Mouse (Mus musculus): ENCODE data around the gene Acsm5.

Acsm5 gene

DNA sequence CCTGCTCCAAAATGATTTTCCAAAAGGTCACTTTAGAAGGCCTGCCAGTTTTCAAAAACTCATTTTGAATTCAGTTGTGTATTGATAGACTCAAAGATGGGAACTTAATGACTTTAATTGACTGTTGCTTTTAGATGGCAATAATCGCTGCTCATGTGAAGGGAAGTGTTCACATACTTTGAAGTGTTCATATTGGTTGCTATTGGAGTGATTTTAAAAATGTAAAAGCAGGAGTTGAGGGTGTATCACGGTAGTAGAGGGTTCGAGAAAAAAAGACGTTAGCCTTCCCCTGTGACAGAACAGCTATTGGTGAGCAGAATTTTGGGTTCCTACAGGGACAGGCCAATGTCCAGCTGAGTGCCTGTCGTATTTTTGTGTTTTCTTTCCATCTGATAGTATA lies at the start of gene Acsm5:
TSS of gene Acsm5 (plus strand) at position 301 of the 400 bp plus-strand sequence.
- in situ Hi-C loops (cut with MboI, MseI) = loop anchor here (5.0 to 10.0 kb wide), 2 partner anchors 492 to 754 kb away; no protein-coding TSS in a partner anchor

GRCm38 (mm10) chr7:119476500-119477389 lies 42.5 kb upstream of the Acsm5 start:
- in situ Hi-C loops (cut with MboI, MseI) = loop anchor here (25.0 kb wide), 1 partner anchor 1514 kb away; no protein-coding TSS in a partner anchor

DNA sequence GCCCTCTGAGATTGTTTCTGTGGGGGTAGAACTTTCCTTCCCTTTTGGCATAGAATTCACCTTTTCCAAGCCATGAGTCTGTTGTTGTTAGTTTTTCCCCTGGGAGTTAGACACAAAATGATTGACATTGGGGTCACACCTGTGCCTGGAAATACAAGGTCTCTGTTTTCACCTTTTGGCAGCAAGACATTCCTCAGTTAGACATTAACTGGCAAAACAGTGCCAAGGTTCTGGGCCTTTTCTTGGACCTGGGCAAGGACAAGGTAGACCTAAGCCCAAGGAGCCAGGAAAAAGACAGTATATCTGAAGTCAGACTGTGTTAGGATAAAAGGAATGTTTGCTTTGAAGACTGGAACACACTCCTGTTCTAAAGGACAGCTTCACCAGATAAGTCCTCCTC lies 40.0 kb upstream of the Acsm5 start, which contains the start of gene Umod:
TSS of gene Umod (minus strand) at position 27 of the 400 bp plus-strand sequence.
- in situ Hi-C loops (cut with MboI, MseI) = loop anchor here (25.0 kb wide), 1 partner anchor 1517 kb away; no protein-coding TSS in a partner anchor

DNA sequence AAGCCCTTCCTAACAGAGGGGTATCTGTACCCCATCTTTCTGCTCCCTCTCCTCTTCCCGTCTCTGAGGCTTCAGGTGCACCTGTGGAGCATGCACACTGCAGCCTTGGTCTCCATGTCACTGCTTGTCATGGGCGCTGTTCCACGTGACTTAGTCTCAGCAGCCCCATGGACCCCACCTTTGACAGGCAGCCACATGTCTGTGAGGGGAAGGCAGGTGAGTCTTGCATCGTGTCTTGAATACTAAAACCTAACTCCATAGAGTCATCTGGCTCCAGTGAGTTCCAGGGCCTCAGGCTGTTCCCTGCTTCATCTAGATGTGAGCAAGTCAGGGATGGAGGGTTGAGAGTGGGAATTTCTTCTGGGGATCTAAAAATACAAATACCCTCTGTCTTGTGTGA lies 35.1 kb upstream of the Acsm5 start:
- in situ Hi-C loops (cut with MboI, MseI) = loop anchor here (25.0 kb wide), 1 partner anchor 1522 kb away; no protein-coding TSS in a partner anchor

DNA sequence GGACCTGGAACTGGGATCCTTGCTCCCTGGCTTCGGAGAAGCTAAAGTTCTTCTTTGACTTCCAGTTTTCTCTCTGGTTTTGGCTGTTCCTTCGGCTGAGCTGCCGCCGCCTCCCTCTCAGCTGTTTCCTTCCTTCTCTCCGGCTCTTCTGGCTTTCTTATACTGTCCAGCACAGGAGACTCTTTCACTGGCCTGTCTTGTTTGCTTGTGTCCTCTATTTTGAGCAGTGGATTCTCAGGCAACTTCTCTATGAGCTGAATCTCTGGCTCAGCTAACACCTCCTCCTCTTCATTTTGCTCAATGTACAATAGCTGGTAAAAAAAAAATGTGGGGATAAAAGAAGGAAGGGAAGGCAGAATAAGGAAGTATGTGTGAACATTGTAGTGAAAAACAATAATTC lies 32.6 kb upstream of the Acsm5 start:
- in situ Hi-C loops (cut with MboI, MseI) = loop anchor here (25.0 kb wide), 1 partner anchor 1524 kb away; no protein-coding TSS in a partner anchor

GRCm38 (mm10) chr7:119490041-119490780 lies 29.1 kb upstream of the Acsm5 start:
- in situ Hi-C loops (cut with MboI, MseI) = loop anchor here (25.0 kb wide), 1 partner anchor 1528 kb away; no protein-coding TSS in a partner anchor

- in situ Hi-C loops (cut with MboI, MseI) = loop anchor here (10.0 kb wide), 1 partner anchor 746 kb away; no protein-coding TSS in a partner anchor
Measured at GRCm38 (mm10) chr7:119511143-119511542, 8.1 kb upstream of the Acsm5 start.

- in situ Hi-C loops (cut with MboI, MseI) = loop anchor here (10.0 kb wide), 1 partner anchor 748 kb away; no protein-coding TSS in a partner anchor
Measured at GRCm38 (mm10) chr7:119513056-119513455, 6.2 kb upstream of the Acsm5 start.

GRCm38 (mm10) chr7:119515492-119516271 lies 3.6 kb upstream of the Acsm5 start:
- in situ Hi-C loops (cut with MboI, MseI) = loop anchor here (5.0 to 10.0 kb wide), 2 partner anchors 488 to 751 kb away; no protein-coding TSS in a partner anchor

GRCm38 (mm10) chr7:119516272-119516558 lies 3.0 kb upstream of the Acsm5 start:
- in situ Hi-C loops (cut with MboI, MseI) = loop anchor here (5.0 to 10.0 kb wide), 2 partner anchors 489 to 751 kb away; no protein-coding TSS in a partner anchor

GRCm38 (mm10) chr7:119519654-119520053 lies 391 bp downstream of the Acsm5 start:
- in situ Hi-C loops (cut with MboI, MseI) = loop anchor here (5.0 to 10.0 kb wide), 2 partner anchors 492 to 755 kb away; no protein-coding TSS in a partner anchor

GRCm38 (mm10) chr7:119521816-119522215 lies 2.6 kb downstream of the Acsm5 start:
- in situ Hi-C loops (cut with MboI, MseI) = no loop called here

GRCm38 (mm10) chr7:119522385-119522784 lies 3.1 kb downstream of the Acsm5 start:
- in situ Hi-C loops (cut with MboI, MseI) = no loop called here

GRCm38 (mm10) chr7:119523389-119523788 lies 4.1 kb downstream of the Acsm5 start, which contains the start of gene Pdilt:
Pdilt (minus strand) TSS chr7:119523489.
- in situ Hi-C loops (cut with MboI, MseI) = no loop called here

DNA sequence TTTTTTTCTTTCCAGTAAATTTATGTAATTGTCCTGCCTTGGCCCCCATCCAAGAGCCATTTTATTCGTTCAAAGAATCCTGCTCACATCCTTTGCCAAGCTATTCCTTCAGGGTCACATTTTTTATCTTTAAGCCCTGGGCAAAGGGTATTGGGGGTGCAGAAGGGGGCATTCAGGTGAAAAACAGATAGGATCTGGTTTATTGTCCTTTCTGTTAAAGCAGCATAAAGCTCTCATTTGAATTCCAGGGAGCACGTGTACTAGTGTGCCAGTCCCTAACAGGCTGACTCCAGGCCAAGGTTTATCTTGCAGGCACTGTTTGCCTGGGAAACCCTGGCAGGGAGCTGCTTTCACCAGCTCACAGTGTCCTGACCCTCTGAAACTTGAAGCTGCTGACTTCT lies 6.6 kb downstream of the Acsm5 start:
- in situ Hi-C loops (cut with MboI, MseI) = no loop called here

DNA sequence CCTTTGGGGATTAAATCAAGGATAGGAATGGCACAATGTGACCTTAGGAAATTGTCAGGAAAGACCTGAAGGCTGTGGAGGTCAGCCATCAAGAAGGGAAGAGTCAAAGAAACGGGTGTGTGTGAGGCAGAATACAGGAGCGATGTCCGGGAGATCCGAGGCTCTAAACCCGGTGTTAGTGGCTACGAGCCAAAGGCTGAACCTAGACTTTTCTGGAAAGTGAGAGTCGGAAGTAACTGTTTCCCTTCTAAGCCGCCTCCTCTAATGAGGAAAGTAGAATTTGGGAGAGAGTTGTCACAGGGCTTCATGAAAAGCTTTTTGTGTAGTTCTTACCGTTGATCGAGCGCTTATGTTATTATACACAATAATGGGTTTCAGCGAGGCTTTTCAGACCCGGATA lies 7.2 kb downstream of the Acsm5 start:
- in situ Hi-C loops (cut with MboI, MseI) = no loop called here

- in situ Hi-C loops (cut with MboI, MseI) = no loop called here
Measured at GRCm38 (mm10) chr7:119527135-119527534, 7.9 kb downstream of the Acsm5 start.

- in situ Hi-C loops (cut with MboI, MseI) = no loop called here
Measured at GRCm38 (mm10) chr7:119527548-119527947, 8.3 kb downstream of the Acsm5 start.

GRCm38 (mm10) chr7:119528617-119529016 lies 9.4 kb downstream of the Acsm5 start:
- in situ Hi-C loops (cut with MboI, MseI) = no loop called here

- in situ Hi-C loops (cut with MboI, MseI) = loop anchor here (10.0 kb wide), 1 partner anchor 1232 kb away; no protein-coding TSS in a partner anchor
Measured at GRCm38 (mm10) chr7:119532924-119533323, 13.7 kb downstream of the Acsm5 start.

DNA sequence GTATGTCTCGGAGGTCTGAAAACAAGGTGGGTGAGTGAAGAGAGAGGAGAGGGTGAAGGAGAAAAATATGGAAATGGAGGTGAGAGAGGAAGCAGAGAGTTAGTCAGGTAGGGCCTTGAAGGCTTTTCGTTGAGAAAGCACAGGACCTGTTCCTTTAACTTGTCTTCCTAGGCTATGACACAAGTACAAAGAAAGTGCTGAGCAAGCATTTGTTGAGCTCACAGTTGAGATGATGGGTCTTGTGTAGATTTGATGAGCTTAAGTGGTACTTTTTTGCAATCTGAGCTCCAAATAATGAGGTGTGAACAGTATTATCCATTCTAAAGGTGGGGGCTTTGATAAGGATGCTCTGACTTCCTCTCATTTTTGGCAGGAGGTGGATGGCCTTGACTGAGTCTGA lies 15.1 kb downstream of the Acsm5 start:
- in situ Hi-C loops (cut with MboI, MseI) = loop anchor here (10.0 kb wide), 1 partner anchor 1230 kb away; no protein-coding TSS in a partner anchor
